Mouse (Mus musculus) thymus, postnatal 36 days (tissue): Measurements from ENCODE around the gene 1700007K13Rik.
"Not testable (repeated sequence)": the region's sequence is repeated elsewhere in the genome, so short reads cannot be mapped to it uniquely, and the experiment has no call there.

Experiments used
- DNase-seq, 2 experiments: peaks; one replicate each; pipeline ENCODE4 v3.0.0; 2022; ENCODE audit warnings: mixed read lengths in 2 of 2

The 1700007K13Rik gene

GRCm38 (mm10) chr2:28465836-28466518 is at the start of gene 1700007K13Rik:
1700007K13Rik (minus strand) TSS chr2:28466332.
- DNase-seq, result peak; percentile 48 to 66

GRCm38 (mm10) chr2:28514489-28514888 is 48.4 kb upstream of the 1700007K13Rik start:
- DNase-seq, result peak; percentile 74 to 85

- DNase-seq, result peak; percentile 38 to 46
Measured at GRCm38 (mm10) chr2:28513431-28514370, 47.6 kb upstream of the 1700007K13Rik start.

GRCm38 (mm10) chr2:28512798-28513401 is 46.8 kb upstream of the 1700007K13Rik start, which contains the start of gene Ralgds:
Ralgds (plus strand) TSS chr2:28513125.
- DNase-seq, result peak; percentile 64 to 71

GRCm38 (mm10) chr2:28511600-28511999 is 45.5 kb upstream of the 1700007K13Rik start:
- not testable (repeated sequence) for DNase-seq

- DNase-seq, result no peak
Measured at GRCm38 (mm10) chr2:28506291-28506690, 40.2 kb upstream of the 1700007K13Rik start.

- no peak for DNase-seq
Measured at GRCm38 (mm10) chr2:28505795-28506194, 39.7 kb upstream of the 1700007K13Rik start, which contains the start of gene Gm10134. Gm10134 (plus strand) TSS chr2:28506095.

GRCm38 (mm10) chr2:28504676-28505075 is 38.5 kb upstream of the 1700007K13Rik start:
- no peak for DNase-seq

- no peak for DNase-seq
Measured at GRCm38 (mm10) chr2:28502987-28503386, 36.9 kb upstream of the 1700007K13Rik start.

GRCm38 (mm10) chr2:28498431-28498830 is 32.3 kb upstream of the 1700007K13Rik start:
- no peak for DNase-seq

- no peak for DNase-seq
Measured at GRCm38 (mm10) chr2:28497561-28497960, 31.4 kb upstream of the 1700007K13Rik start.

GRCm38 (mm10) chr2:28496671-28497070 is 30.5 kb upstream of the 1700007K13Rik start, which contains the start of gene Gbgt1:
Gbgt1 (plus strand) TSS chr2:28496891.
- DNase-seq, result no peak

GRCm38 (mm10) chr2:28495801-28496595 is 29.9 kb upstream of the 1700007K13Rik start:
- no peak for DNase-seq

- no peak for DNase-seq
Measured at GRCm38 (mm10) chr2:28495207-28495756, 29.1 kb upstream of the 1700007K13Rik start.

GRCm38 (mm10) chr2:28494521-28494920 is 28.4 kb upstream of the 1700007K13Rik start:
- no peak for DNase-seq

GRCm38 (mm10) chr2:28483861-28484260 is 17.7 kb upstream of the 1700007K13Rik start:
- no peak for DNase-seq

- no peak for DNase-seq
Measured at GRCm38 (mm10) chr2:28479208-28480204, 13.4 kb upstream of the 1700007K13Rik start.

- DNase-seq, result not testable (repeated sequence)
Measured at GRCm38 (mm10) chr2:28477993-28478392, 11.9 kb upstream of the 1700007K13Rik start.

- DNase-seq, result not testable (repeated sequence)
Measured at GRCm38 (mm10) chr2:28472011-28472410, 5.9 kb upstream of the 1700007K13Rik start.

- DNase-seq, result no peak
Measured at GRCm38 (mm10) chr2:28470591-28470990, 4.5 kb upstream of the 1700007K13Rik start.
